Mouse (Mus musculus): ENCODE data around the gene Krtap24-1.

GRCm38 (mm10) chr16:88647358-88647846 lies 35.3 kb upstream of the Krtap24-1 start, which contains the start of gene Krtap26-1:
- no peak for TF ChIP-seq CTCF (IDR thresholded peaks at IDR 0.05; ENCODE audit: insufficient read depth, low read depth, low read length)
- TF ChIP-seq POLR2A (IDR thresholded peaks at IDR 0.05; ENCODE audit: insufficient read depth, low read depth, low read length): no peak

Measured in olfactory bulb, adult 2 months (tissue).